Mouse (Mus musculus) ES-Bruce4 (cell line): ENCODE measurements around the gene Fam13a.

Experiments used
- EP300 ChIP-seq: IDR thresholded peaks from 2 replicates; pipeline ENCODE4 v1.6.1; 2011; ENCODE audit warnings: low read depth, low read length; ENCODE audit not compliant: insufficient read depth
- POLR2A ChIP-seq: IDR thresholded peaks from one replicate; pipeline ENCODE4 v1.8.1; 2011; ENCODE audit warnings: low read length; ENCODE audit not compliant: insufficient read depth

DNA sequence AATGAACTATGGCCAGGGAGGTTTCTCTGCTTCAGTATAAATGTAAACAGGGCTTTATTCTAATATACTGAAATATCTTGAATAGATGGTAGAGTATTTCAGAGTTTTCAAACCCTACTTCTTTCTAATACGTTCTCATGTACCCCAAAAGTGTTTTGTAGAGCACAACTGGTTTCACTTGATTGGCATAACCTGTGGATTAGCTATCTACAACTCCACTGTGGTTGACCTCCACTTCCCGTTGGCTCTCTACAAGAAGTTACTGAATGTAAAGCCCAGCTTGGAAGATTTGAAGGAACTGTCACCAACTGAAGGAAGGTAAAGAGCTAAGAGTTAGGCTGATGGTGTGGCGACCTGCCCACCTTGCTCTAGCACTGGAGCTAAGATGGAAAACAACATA is 134.4 kb downstream of the Fam13a start:
- TF ChIP-seq EP300 (no peak), POLR2A (no peak)
